Mouse (Mus musculus) erythroblast, embryonic 14.5 days (primary cell): Measurements from ENCODE around the gene Cox14.

Experiments
- GATA1 ChIP-seq: IDR thresholded peaks from 2 replicates; pipeline ENCODE4 v1.6.1; 2012; ENCODE audit warnings: low read length, inconsistent platforms, mixed read lengths
- TAL1 ChIP-seq: IDR thresholded peaks from 3 replicates; pipeline ENCODE4 v1.6.1; 2012; ENCODE audit warnings: low read length, inconsistent platforms, mixed read lengths

DNA sequence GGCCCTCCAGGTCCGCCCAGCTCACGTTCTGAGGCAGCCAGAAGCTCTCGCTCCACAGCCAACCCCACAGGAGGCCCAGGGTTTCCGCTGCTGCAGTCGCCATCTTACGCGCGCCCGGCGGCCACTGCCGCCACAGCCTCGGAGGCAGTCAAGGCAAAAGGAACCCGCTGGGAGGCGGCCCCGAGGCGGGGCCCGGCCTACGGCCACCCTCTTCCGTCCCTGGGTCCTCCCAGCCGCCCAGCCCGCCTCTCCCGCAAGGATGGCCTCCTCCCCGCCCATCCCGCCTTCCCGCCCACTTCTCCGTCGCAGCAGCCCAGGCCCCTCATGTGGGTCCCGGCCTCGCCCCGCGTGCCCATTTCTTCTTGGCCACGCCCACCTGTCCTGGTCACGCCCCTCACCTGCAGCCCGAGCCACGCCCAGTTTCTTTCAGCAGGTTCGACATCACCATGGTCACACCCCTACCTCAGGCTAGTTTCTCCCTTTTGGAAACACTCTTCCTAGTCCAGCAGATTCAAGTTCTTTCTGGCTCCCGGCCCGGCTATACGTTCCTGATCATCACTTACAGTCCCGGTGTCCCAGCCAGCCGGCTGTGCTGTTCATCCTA lies 47.0 kb downstream of the Cox14 start:
- TF ChIP-seq GATA1 = no peak
- no peak for TF ChIP-seq TAL1
